Mouse (Mus musculus): ENCODE measurements around the gene Lsp1.

Gene Lsp1

GRCm38 (mm10) chr7:142445324-142445723, 15.3 kb upstream of the Lsp1 start:
- DNase-seq (ENCODE audit: low spot score), result no peak

- DNase-seq (ENCODE audit: low spot score), result no peak
Observed at GRCm38 (mm10) chr7:142446264-142446663, 14.3 kb upstream of the Lsp1 start.

- DNase-seq (ENCODE audit: low spot score), result no peak
Observed at GRCm38 (mm10) chr7:142449038-142449617, 11.5 kb upstream of the Lsp1 start.

GRCm38 (mm10) chr7:142454706-142455105, 5.9 kb upstream of the Lsp1 start:
- DNase-seq (ENCODE audit: low spot score), result no peak

- DNase-seq (ENCODE audit: low spot score), result no peak
Observed at GRCm38 (mm10) chr7:142455251-142455650, 5.4 kb upstream of the Lsp1 start.

GRCm38 (mm10) chr7:142456806-142457205, 3.8 kb upstream of the Lsp1 start:
- DNase-seq (ENCODE audit: low spot score), result no peak

GRCm38 (mm10) chr7:142457227-142457811, 3.3 kb upstream of the Lsp1 start:
- peak; percentile 1 for DNase-seq (ENCODE audit: low spot score)

GRCm38 (mm10) chr7:142458026-142458425, 2.6 kb upstream of the Lsp1 start:
- DNase-seq (ENCODE audit: low spot score), result no peak

GRCm38 (mm10) chr7:142458676-142459298, 1.8 kb upstream of the Lsp1 start:
- DNase-seq (ENCODE audit: low spot score), result no peak

- no peak for DNase-seq (ENCODE audit: low spot score)
Observed at GRCm38 (mm10) chr7:142459299-142459691, 1.3 kb upstream of the Lsp1 start.

GRCm38 (mm10) chr7:142461446-142461845, 837 bp downstream of the Lsp1 start:
- no peak for DNase-seq (ENCODE audit: low spot score)

GRCm38 (mm10) chr7:142462190-142462589, 1.6 kb downstream of the Lsp1 start:
- DNase-seq (ENCODE audit: low spot score), result peak; percentile 10

- DNase-seq (ENCODE audit: low spot score), result peak; percentile 1
Observed at GRCm38 (mm10) chr7:142462594-142463078, 2.0 kb downstream of the Lsp1 start.

GRCm38 (mm10) chr7:142470171-142470691, 9.6 kb downstream of the Lsp1 start:
- DNase-seq (ENCODE audit: low spot score), result no peak

GRCm38 (mm10) chr7:142470808-142471413, 10.3 kb downstream of the Lsp1 start:
- DNase-seq (ENCODE audit: low spot score), result peak; percentile 76

GRCm38 (mm10) chr7:142471414-142471861, 10.8 kb downstream of the Lsp1 start:
- no peak for DNase-seq (ENCODE audit: low spot score)

- peak; percentile 45 for DNase-seq (ENCODE audit: low spot score)
Observed at GRCm38 (mm10) chr7:142471884-142472570, 11.4 kb downstream of the Lsp1 start.

- no peak for DNase-seq (ENCODE audit: low spot score)
Observed at GRCm38 (mm10) chr7:142472936-142473335, 12.3 kb downstream of the Lsp1 start.

- no peak for DNase-seq (ENCODE audit: low spot score)
Observed at GRCm38 (mm10) chr7:142473476-142473875, 12.9 kb downstream of the Lsp1 start.

- no peak for DNase-seq (ENCODE audit: low spot score)
Observed at GRCm38 (mm10) chr7:142474799-142475198, 14.2 kb downstream of the Lsp1 start.

GRCm38 (mm10) chr7:142475641-142476040, 15.0 kb downstream of the Lsp1 start:
- no peak for DNase-seq (ENCODE audit: low spot score)

GRCm38 (mm10) chr7:142476271-142476670, 15.7 kb downstream of the Lsp1 start:
- DNase-seq (ENCODE audit: low spot score), result no peak

All from ovary, adult 18-20 months (tissue).